Mouse (Mus musculus): ENCODE results near the gene Fhod1. TPM values are rescaled to one million over a fixed set of nuclear protein-coding genes. Genes with fewer than 3 reads are reported as not detected.

Fhod1 gene
- total RNA-seq, 1 experiment from 2014 or later, result 11.9 TPM

DNA sequence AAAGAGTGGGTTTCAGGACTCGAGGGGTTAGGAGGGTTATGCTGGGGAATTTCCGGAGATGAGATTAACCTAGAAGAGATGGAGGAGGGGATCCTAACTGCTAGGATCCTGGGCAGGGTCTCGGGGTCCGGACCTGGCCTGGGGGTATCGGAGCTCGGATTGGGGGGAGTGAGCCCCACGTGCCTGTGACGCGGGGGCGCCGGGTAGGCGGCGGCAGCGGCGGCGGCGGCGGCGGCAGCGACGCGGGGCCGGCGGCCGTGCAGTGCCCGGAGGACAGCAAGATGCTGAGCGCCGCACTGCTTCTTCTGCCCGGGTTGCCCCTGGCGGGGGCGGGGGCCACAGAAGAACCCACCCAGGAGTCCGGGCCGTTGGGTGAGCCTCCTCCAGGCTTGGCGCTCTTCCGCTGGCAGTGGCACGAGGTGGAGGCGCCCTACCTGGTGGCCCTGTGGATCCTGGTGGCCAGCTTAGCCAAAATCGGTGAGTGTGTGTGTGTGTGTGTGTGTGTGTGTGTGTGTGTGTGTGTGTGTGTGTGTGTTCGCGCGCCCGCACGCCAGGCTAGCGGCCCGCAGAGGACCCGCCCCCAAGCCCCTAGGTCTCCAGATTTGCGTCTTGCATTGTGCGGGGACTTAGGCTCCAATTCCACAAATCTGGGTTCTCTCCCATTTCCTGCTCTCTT lies 1.5 kb upstream of the Fhod1 start:
- peak; percentile 48 for DNase-seq

DNA sequence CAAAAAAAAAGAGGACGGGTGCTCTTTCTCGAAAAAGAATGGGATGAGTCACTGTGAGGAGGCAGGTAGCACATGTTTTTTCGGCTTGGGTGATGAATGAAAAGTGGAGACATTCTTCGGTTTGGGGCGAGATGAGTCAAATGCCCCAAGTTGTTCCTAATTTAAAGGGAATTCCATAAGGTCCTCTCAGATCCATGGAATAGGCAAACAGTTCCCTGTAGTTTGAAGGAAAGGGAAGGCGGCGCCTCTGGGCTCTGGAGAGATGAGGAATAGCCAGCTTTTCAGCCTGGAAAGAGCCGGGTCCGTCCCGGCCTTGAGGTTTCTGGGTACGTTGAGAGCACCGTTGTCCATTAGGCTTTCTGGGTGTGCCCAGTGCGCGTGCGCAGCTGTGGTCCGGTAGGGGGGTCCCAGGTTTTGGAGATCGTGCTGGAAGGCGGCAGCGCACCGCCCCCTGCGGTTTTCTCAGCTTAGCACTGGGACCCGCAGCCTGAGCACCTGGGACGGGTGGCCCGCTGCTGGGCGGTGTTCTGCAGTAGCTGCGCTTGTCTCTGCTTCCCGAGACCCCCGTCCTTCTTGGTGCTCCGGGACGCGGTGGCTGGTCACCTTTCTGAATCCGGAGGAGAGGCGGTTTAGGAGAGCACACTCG lies 820 bp upstream of the Fhod1 start, which contains the start of gene Slc9a5:
Gene Slc9a5, plus strand, starts transcription at position 394 of the 646 bp plus-strand sequence.
- DNase-seq, result peak; percentile 66

DNA sequence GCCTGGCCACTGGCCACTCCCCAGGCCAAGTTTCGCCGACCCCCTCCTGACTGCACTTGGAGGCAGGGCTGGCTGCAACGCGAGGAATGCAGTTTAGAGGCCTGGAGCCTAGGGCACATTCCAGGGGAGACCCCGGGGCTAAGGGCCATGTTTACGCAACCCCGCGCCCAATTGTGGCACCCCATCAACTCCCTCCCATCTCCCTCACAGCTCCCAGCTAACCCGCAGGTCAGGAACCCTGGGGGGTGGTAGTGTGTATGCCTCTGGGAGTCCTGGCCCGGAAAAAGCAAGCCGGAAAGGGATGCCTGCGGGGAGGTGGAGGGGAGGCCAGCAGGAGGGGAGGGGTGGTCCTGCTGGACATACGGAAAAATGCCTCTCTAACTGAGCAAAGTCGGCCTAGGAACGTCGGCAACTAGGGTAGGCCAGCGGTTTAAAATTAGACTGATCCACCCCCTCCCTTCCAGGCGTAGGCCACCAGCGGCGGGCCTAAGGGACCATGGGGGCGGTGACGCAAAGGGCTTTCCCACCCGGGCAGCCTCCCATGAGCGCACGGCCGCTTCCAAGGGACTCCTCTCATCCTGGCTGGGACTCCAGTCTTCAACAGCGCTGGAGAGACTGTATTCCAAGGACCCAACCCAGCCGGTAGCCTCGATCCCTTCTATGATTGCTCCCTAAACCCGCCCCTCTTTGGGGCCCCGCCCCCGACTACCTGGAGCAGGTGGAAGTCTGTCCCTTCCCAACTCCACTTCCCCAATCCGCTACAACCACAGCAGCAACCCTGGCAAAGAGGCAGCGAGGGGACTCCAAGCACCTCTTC lies 934 bp downstream of the Fhod1 start:
- DNase-seq, result peak; percentile 73

DNA sequence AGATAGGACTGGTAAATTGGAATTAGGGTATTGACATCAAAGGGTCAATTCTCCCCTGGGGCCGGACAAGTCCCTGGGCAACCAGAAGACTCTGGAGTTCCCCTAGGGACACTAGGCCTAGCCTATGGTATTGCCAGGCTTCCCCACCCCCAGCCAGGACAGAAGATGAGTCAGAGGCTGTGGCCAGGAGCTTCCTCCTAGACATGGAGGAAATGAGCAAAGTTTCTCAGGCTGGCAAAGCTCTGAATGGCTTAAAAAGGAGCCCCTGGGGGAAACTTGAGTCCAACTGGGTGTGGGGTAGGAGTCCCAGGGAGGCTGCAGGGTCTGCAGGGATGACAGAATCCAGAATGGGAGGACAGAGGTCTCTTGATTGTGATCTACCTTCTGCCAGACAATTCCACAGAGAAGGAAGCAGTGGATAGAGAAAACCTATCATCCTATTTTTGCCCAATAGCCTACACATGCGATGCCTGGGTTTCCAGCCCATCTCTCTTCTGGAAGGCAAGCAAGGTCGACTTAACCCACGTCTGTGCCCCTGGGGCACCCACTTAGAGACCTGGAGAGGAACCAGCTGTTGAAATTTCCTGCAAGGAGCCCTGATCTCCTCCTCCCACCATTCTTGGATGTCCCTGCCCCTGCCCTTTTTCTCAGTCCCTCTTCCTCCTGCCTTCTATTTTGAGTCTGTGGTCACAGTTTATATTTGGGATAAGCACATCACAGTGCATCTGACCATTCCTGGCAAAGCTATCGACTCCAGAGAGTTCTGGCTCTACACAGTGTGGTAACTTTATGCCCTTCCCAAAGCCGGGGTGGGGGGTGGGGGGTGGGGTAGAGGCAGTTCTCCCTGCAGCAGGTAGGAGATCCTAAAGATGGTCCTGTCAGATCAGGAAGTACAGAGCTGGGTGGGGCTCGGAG lies 2.4 kb downstream of the Fhod1 start:
- peak; percentile 69 for DNase-seq

DNA sequence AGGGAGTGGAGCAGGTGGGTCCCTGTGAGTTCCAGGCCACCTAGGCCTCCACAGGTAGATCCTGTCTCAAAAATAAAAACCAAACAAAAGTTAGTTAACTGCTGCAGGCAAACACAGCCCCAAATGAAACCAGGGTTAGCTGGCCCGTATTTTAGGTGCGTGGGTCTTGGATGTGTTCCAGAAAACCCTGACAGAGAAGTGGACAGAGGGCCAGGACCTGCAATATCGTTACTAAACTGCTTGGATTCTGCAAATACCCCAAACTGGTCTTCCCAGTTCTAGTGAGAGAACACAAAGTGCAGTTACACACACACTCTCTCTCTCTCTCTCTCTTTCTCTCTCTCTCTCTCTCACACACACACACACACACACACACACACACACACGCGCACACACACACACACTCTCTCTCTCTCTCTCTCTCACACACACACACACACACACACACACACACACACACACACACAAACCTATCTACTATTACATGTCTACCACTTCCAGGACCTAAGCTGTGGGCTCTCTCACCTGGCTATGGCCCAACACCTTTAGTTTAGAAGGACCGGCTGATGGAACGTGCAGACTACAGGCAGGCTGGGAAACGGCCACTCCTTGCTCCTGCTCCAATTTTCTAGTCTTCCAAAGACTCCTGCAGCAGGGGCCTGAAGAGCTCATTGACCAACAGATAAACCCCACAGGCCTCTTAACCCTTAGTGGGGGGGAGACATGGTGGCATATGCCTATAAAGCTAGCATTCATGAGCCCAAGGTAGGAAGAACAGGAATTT lies 3.8 kb downstream of the Fhod1 start:
- no peak for DNase-seq

DNA sequence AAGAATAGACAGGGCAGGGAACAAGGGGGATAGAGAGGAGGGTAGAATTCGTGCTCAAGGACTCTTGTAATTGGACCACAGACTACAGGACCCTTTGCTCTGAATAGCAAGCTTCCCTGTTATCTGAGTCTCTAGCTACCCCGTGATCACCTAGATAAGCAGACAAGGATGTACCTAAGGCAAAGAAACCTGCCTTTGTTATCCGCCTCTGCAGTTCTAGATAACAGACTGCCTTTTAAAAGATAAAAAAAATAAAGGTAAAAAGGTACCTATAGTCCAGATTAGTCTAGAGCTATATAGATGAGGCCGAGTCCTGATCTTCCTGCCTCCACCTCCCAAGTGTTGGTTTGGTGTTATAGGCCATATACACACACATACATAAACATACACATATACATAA lies 5.0 kb downstream of the Fhod1 start:
- no peak for DNase-seq

DNA sequence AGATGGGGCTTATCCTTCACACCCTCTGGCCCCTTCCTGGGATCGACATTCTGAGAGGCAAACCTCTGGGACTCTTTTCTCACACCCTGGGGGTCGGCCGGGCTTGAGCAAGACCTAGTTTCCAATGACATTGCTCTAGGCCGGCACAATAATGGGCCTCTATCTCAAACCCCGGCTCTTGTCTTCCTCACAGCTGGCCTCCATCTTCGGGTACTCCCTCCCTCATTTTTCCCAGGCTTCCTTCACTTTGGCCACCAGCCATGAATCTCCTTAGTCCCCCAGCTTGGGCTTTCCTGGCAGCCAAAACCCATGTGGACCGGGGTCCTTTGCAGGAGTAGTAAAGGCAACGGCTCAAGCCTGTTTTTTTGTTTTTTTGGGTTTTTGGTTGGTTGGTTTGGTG lies 6.4 kb downstream of the Fhod1 start:
- no peak for DNase-seq

DNA sequence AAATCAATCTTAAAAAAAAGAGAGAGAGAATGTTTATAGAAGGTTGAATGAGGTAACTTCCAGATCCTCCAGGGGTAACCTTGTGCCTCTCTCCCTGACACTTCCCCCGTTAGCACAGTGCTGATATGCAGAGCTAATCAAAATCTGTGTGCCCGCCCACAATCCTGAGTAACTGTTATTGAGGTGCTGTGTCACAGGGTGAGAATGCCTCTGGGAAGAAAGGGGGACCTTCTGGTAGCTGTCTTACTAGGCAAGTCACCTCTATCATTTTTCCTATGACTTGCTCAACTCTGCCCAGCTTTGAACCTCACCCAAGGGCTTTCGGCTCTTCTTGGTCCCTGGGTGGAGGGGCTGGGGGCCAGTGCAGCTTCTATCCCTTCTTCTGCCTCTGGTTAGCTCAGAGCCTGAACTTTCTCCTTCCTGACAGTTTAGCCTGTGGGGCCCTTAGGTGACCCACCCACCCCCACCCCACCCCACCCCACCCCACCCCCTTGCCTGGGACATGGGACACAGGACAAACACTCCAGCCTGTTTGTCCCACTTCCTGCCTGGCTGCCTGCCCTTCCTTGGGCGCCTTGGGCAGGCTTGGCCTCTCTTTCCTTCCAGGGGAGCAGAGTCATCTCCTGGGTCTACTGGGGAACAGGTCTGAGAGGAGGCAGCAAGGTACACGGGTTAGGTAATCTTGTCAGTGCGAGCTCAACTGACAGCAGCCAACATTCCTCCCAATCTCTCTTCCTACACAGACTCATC lies 7.7 kb downstream of the Fhod1 start:
- peak; percentile 56 for DNase-seq

DNA sequence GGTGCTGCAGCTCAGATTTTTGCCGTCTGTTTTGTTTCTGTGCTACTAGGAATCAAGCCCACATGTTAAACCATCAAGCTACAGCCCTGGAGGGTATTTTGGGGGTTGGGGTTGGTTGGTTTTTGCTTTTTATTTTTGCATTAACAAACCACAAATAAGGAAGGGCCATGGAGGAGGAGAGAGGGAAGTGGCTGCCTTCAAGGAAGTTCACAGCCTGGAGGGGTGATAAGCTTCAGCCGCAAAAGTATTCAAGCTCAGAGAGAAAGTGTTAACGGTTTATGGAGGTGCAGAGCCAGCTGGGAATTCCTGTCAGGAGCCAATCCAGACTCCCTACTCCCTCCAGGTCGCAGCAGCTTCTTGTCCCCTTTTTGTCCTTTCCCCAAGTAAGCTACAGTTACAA lies 8.8 kb downstream of the Fhod1 start:
- no peak for DNase-seq

DNA sequence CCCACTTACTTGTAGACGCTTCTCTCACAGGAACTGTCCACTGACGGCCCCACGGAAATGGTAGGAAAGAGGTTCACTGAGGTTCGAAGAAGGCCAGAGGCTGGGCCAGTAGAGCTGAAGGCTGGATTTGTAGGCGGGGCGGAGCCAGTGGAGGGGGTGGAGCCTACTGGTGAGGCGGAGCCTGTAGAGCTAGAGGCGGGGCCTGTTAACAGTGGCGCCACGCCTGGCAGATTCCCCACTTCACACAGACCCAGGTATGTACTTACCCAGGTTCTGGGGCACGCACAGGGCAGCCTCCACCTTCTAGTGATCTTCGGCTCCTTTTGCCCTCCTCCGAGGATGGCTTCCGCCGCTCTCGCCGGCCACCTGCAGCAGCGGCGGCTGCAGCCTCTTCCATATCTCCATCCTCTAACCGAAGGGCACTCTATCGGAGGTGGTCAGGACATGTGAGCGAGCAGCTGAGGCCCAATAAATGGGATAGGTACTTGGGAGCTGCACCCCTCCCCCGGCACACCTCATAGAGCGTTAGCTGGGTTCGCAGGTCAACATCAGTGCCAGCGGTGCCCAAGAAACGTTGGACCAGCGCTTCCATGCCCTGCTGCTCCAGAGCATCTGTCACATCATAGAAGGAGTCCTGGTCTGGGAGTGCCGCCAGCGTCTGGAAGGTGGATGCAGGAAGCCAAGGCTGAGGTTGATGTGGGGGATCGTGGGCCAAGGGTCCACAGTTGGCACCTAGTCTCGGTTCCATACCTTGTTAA lies 11.2 kb downstream of the Fhod1 start:
- no peak for DNase-seq

DNA sequence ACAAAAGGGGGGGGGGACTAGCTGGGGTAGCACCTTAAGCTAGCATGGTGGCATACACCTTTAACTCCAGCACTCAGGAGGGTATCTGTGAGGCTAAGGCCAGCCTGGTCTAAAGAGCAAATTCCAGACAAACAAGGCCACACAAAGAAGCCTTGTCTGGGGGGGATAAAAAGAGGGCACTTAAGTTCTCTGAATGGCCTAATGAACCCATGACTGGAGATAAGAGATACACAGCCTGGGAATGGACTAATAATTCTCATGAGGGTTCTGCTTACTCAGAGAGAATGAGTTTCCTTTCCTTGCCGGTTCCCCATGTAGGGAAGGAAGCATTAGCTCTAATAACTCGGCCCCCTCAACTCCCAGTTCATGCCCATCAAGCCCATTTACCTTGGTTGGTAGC lies 15.2 kb downstream of the Fhod1 start:
- DNase-seq, result no peak

DNA sequence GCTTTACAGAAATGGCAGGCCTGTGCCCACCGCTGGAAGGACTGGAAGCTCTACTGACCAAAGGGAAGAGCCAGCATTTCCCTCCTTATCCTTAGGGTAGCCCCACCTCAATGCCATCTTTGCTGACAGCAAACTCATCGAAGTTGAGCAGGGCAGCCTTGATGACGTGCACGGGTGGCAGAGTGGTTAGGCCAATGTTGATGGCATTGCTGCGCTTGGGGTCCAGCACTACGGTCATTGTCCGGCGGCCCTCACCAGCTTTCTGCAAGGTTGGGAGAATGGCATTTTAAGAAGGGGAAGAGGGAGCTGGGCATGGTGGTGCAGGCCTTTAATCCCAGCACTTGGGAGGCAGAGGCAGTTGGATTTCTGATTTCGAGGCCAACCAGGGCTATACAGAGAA lies 15.8 kb downstream of the Fhod1 start:
- DNase-seq, result no peak

DNA sequence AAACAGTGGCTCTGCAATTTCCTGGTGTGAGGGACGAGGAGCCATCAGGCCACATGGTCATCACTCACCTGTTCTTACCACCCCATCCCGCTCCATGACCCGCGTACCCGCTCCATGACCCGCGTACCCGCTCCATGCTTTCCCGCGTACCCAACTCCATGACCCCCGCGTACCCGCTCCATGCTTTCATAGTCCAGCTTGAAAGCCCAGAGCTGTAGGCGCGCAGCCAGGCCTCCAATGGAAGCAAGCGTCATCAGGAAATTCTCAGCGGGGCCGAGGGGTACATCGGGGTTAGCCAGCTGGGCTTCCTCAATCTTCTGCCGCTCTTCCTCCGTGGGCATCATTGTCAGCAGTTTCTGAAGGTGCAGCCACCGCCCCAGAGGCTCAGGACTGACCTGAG lies 16.3 kb downstream of the Fhod1 start:
- DNase-seq, result no peak

DNA sequence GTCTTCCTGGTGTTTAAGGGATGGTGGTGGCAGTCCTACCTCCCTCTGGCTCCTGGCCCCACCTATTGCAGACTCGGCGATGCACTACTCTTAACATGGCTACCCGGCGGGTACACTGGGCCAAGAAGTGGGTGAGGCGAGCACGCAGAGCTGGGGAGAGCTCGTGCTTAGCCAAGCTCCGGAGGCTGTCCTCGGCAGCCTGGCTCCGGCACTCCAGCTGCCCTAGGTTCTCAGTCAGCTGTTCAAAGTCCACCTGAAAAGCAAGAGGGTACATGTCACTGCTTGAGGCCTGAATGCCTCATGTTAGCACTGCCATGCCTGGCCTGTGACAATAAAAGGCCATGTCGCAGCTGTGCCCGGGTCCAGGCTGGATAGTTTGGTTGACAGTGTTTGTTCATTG lies 17.4 kb downstream of the Fhod1 start:
- DNase-seq, result no peak

DNA sequence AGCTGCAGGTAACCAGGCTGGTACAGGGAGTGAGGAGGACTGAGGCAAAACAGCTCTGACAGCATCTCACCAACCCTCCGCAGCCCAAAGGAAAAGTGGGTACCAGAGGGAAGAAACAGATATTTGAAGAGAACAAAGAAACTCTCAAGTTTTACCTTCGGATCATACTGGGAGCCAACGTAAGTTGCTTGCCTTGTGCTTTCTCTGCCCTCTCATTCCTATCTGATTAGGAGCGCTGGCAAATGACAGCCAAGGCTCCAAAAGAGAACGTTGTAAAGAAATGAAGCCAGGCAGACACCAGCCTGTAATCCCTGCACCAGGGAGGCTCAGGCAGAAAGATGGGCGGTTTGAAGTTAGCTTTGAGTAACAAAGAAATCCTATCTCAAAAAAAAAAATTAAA lies 20.8 kb downstream of the Fhod1 start:
- no peak for DNase-seq

DNA sequence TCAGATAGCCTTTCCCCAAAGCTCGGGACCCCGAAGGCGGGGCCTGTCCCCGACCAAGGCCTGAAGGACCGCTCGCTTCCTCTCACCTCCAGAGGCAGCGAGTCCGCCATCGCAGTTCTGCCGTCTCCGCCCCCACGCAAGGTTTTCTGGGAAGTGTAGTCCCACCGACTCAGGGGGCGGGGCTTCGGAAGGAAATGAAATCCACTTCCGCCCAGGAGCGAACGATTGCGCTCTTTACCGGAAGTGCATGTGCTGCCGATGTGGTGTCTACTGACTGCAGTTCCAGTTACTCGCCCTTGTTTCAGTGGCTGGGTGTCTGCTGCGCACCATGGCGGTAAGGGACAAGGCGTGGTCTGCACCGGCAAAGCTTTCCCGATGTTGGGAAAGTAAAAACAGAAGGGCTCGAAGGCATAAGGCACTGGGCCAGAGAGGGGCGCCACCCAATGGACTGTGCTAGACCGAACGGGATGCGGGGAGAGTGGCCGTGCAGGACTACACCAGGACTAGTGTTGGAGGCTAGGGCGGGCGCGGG lies 21.5 kb downstream of the Fhod1 start, which contains the start of the genes Lrrc29 and Tmem208:
Gene Lrrc29, minus strand, starts transcription at position 138 of the 532 bp plus-strand sequence.
Gene Tmem208, plus strand, starts transcription at position 214 of the 532 bp plus-strand sequence.
- peak; percentile 98 for DNase-seq

DNA sequence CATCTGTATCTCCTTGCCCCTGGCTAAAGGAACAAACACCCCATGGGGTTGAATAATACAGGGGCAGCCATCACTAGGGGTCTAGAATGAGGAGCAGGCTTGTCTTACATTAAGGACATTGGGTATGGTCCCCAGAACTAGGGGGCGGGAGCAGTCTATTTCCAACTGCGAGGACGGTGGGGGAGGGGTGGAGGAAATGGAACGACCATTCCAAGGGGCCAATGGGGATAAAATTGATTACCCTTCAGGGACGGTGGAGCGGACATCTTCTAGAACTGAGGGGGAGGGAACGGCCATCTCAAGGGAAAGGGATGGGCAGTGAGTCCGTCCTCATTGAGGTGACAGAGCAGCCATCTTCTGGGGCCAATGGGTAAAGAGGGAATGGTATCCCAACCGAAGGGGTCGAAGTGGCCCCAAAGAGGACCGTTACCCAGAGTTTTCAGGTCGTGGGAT lies 22.1 kb downstream of the Fhod1 start:
- DNase-seq, result no peak

DNA sequence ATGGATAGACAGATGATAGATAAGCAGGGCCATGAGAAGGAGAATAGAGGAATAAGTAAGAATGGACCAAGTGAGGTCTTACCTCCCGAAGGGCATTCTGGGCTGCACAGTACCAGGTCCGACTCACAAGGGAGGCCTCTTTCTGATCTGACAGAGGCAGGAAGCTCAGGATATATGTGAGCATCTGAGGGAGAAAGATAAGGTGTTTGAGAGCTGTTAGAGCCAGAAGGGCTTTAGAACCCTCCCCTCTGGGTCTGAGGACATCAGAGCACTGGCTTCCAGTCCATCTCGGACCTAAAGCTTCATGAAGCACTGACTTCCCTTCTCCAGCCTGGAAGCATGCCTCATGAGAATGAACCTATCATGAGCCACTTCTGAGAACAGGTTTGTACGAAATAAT lies 24.6 kb downstream of the Fhod1 start:
- no peak for DNase-seq

DNA sequence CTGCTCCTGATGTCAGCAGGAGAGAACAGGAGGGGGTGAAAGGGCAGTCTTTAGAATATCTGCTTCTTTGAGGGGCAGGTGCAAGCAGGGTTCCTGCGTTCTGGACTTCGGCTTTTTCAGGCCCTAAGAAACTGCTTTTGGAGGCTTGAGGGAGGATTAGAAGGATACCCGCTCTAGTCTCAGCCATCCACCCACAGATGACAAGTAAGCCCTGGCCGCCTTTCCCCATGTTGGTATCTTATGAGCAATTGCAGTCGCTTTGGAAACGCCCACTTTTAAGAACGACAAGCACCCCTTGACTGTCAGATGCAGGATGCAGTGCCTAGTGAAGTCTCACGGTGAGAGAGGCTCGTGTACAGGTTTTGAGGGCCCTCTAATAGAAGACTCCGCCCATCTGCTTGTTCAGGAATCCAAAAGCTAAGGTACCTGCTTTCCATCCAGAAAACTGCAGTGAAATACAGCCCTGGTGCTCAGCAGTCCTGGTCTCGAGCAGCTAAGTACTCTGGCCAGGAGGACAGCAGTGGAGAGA lies 29.0 kb downstream of the Fhod1 start:
- DNase-seq, result no peak
